Mouse (Mus musculus) small intestine, adult 2 months (tissue): ENCODE data around the gene Dip2b.

Source experiments
- CTCF ChIP-seq: fragments of 200-500 bp; IDR thresholded peaks from 2 replicates; pipeline ENCODE4 v1.5.1; 2012; ENCODE audit warnings: low read depth, mild to moderate bottlenecking, control low read depth, inconsistent platforms, low read length, moderate library complexity, mixed read lengths; ENCODE audit not compliant: insufficient replicate concordance, insufficient read length; ENCODE audit errors: extremely low read depth
- POLR2A ChIP-seq: fragments of 200-500 bp; IDR thresholded peaks from 2 replicates; pipeline ENCODE4 v1.6.1; 2012; ENCODE audit warnings: low read depth, mild to moderate bottlenecking, control low read depth, inconsistent platforms, low read length, moderate library complexity

- TF ChIP-seq CTCF (no peak), POLR2A (no peak)
Observed at GRCm38 (mm10) chr15:100204574-100204973, 166.1 kb downstream of the Dip2b start.
